Mouse (Mus musculus): ENCODE measurements around the gene Zswim4. TPM values are rescaled to one million over a fixed set of nuclear protein-coding genes. Genes with fewer than 3 reads are reported as not detected.
A peak's percentile ranks its signal among the peaks of the same experiment; 100 is the strongest.

The Zswim4 gene
- polyA plus RNA-seq, 1 experiment from 2014 or later, result 11.0 TPM

DNA sequence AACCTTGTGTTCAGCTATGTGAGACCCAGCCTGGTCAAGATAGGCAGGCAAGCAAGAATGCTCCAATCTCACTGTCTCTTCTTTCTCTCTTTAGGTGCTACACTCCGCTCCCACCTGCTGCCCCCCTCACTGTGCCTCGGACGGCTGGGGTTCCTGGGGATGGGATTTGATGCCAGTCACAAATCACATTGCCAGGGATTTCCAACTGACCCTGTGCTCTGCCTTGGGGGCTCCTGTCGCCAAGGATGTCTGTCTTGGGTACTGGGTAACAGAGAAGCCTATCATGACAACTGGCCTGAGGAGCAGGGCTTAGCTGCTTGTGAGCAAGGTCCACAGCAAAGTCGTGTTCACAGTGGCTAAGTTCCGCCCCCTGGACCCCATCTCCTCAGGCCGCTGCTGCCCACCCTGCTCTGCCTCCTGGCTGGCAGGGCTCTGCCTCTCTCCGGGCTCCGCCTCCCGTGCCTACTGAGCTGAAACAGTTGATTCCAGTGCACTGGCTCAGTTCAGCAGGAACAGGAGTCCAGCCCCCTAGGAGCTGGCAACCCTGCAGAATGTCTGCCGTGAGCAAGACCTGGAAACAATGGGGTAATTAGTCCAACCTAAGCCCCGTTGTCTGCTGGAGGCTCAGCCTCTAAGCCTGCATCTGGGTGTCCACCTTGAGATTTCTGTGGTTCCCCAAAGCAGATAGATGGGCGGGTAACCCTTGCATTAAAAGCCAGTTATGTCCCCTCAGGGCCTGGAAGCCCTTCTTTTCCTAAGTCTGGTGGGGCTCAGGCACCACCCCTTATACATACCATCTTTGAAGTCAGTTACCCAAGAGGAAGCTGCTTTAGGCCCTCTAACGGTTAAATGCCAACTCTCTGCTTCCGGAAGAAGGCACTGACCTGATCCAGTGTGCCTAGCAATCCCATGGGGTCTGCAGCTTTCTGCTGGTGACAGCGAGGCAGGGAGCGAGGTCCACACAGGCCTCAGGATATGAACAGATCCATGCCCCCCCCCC lies 28.2 kb downstream of the Zswim4 start:
- Histone ChIP-seq H3K27ac (peak overlapping the region; percentile 82), H3K36me3 (ENCODE audit: insufficient read depth, low read length) (peaks cover 38% of the 10 kb centered on the region; the same call in 1 of the 2 replicates), H3K4me2 (ENCODE audit: low read length) (peak overlapping the region; percentile 5; the same call in 1 of the 2 replicates), H3K27me3 (ENCODE audit: insufficient read depth, low read length) (no peaks in the 10 kb centered on the region), H3K9me3 (replicated peaks; ENCODE audit: low read length) (no peaks in the 10 kb centered on the region), H3K4me3 (replicated peaks; ENCODE audit: low read depth, low read length) (no peak overlapping the region), H3K9ac (ENCODE audit: low read depth, low read length) (no peak overlapping the region), H3K4me1 (replicated peaks; ENCODE audit: insufficient read depth, low read length) (peaks cover 24% of the 10 kb centered on the region)
- DNase-seq (ENCODE audit: low spot score), result peak; percentile 78
- peak; percentile 52 for ATAC-seq (replicated peaks; ENCODE audit: low FRiP score, low read depth)
- peak; percentile 36; the same call in 1 of the 2 replicates for TF ChIP-seq CTCF (IDR thresholded peaks at IDR 0.05; ENCODE audit: low read depth)
- WGBS, result 34% methylated on average over 17 of the region's 17 CpGs

DNA sequence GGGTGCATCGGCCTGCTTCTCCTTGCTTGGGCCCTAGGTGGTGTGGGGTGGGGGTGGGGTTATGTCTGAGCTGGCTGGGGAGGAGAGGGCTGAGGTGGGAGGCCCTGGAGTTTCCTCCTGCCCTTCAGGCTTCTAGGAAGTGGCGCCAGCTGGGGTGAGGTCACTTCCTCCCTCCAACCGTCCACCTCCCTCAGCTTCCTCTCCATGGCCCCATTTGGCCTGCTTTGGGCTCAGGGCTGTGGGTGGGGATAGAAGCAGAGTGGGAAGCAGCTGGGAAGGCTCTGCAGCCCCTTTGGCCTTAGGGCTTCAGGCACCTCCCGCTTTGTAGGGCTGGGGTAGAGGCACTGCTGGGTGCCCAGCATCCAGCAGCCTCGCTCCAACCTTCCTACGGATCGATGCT lies 29.0 kb downstream of the Zswim4 start:
- Histone ChIP-seq H3K27ac (peak overlapping the region; percentile 82), H3K4me3 (replicated peaks; ENCODE audit: low read depth, low read length) (no peak overlapping the region), H3K4me1 (replicated peaks; ENCODE audit: insufficient read depth, low read length) (peaks cover 27% of the 10 kb centered on the region), H3K9me3 (replicated peaks; ENCODE audit: low read length) (no peaks in the 10 kb centered on the region), H3K27me3 (ENCODE audit: insufficient read depth, low read length) (no peaks in the 10 kb centered on the region), H3K9ac (ENCODE audit: low read depth, low read length) (no peak overlapping the region), H3K36me3 (ENCODE audit: insufficient read depth, low read length) (peaks cover 30% of the 10 kb centered on the region; the same call in 1 of the 2 replicates), H3K4me2 (ENCODE audit: low read length) (no peak overlapping the region)
- DNase-seq (ENCODE audit: low spot score), result peak; percentile 81
- TF ChIP-seq CTCF (IDR thresholded peaks at IDR 0.05; ENCODE audit: low read depth), result no peak
- 40% methylated on average over 7 of the region's 7 CpGs for WGBS
- ATAC-seq (replicated peaks; ENCODE audit: low FRiP score, low read depth), result peak; percentile 34; the same call in 1 of the 2 replicates

DNA sequence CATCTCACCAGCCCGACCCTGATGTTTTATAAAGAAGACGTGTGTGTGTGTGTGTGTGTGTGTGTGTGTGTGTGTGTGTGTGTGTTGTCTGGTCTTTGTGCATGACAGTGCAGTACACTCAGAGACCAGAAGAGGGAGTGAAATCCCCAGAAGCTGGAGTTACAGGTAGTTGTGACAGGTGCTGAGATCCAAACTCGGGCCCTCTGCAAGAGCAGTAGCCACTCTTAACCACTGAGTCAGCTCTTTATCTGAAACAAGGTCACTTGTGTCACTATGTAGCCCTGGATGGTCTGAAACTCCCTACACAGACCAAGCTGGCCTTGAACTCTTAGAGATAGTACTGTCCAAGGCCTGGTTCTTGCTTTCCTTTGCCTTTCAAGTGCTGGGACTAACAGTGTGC lies 30.2 kb downstream of the Zswim4 start:
- peaks cover 35% of the 10 kb centered on the region for H3K4me1 ChIP-seq (replicated peaks; ENCODE audit: insufficient read depth, low read length)
- 96% methylated on average over 3 of the region's 3 CpGs for WGBS

DNA sequence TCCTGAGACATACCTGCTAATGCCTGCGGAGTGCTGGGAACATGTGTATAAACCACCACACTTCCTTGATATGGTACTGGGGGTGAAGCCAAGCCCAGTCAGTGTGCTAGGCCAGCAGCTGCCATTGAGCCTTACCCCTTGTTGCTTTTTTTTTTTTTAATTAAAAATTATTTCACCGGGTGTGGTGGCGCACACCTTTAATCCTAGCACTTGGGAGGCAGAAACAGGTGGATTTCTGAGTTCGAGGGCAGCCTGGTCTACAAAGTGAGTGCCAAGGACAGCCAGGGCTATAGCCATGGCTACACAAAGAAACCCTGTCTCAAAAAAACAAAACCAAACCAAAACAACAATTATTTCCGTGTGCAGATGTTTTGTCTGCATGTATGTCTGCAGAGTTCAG lies 31.8 kb downstream of the Zswim4 start:
- TF ChIP-seq CTCF (IDR thresholded peaks at IDR 0.05; ENCODE audit: low read depth), result no peak
- Histone ChIP-seq H3K9ac (ENCODE audit: low read depth, low read length) (no peak overlapping the region), H3K4me3 (replicated peaks; ENCODE audit: low read depth, low read length) (no peak overlapping the region), H3K4me2 (ENCODE audit: low read length) (no peak overlapping the region), H3K4me1 (replicated peaks; ENCODE audit: insufficient read depth, low read length) (peaks cover 47% of the 10 kb centered on the region), H3K27ac (no peak overlapping the region), H3K36me3 (ENCODE audit: insufficient read depth, low read length) (peaks cover 15% of the 10 kb centered on the region; the same call in 1 of the 2 replicates), H3K27me3 (ENCODE audit: insufficient read depth, low read length) (no peaks in the 10 kb centered on the region), H3K9me3 (replicated peaks; ENCODE audit: low read length) (no peaks in the 10 kb centered on the region)
- ATAC-seq (replicated peaks; ENCODE audit: low FRiP score, low read depth) (no peak), DNase-seq (ENCODE audit: low spot score) (no peak)
- 92% methylated on average over 5 of the region's 5 CpGs for WGBS

More for the DNA sequence above, 30.2 kb downstream of the Zswim4 start:
- no peak overlapping the region for H3K27ac ChIP-seq
- ATAC-seq (replicated peaks; ENCODE audit: low FRiP score, low read depth) (no peak), DNase-seq (ENCODE audit: low spot score) (no peak)
- no peaks in the 10 kb centered on the region for H3K27me3 ChIP-seq (ENCODE audit: insufficient read depth, low read length)
- peaks cover 23% of the 10 kb centered on the region; the same call in 1 of the 2 replicates for H3K36me3 ChIP-seq (ENCODE audit: insufficient read depth, low read length)
- H3K4me2 ChIP-seq (ENCODE audit: low read length), result no peak overlapping the region
- H3K9me3 ChIP-seq (replicated peaks; ENCODE audit: low read length), result no peaks in the 10 kb centered on the region
- H3K9ac ChIP-seq (ENCODE audit: low read depth, low read length), result no peak overlapping the region
- TF ChIP-seq CTCF (IDR thresholded peaks at IDR 0.05; ENCODE audit: low read depth), result peak; percentile 28; the same call in 1 of the 2 replicates
- H3K4me3 ChIP-seq (replicated peaks; ENCODE audit: low read depth, low read length), result no peak overlapping the region

DNA sequence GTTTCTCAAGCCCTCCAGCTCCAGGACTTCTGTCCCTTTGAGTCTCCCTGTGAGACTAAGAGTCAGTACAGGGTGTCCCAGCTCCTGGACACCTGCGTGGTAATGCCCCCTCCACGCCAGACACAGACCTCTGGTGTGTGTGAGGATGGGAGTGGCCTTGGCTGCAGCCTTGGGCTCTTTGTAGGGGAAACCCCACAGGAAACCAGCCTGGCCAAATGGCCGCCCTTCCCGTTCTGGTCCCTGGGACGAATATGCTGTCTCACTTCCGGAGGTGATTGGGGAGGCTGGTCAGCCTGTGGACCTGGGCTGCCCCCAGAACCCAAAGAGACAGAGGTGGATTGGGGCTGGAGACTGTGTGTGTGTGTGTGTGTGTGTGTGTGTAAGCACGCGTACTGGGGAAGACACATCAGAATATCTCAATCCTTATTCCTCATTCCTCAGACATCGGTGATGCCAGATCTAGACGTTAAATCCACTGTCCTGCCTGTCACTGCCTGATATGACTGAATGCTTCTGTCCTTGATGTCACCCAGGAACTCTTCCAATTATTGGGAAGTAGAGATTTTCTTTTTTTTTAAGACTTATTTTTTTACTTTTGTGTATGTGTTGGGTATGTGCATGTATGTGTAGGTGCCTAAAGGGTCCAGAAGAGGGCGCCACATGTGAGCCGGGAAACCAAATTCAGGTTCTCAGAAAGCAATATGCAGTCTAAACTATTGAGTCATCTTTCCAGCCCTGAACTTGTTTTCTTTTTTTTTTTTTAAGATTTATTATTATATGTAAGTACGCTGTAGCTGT lies 32.7 kb downstream of the Zswim4 start:
- peaks cover 54% of the 10 kb centered on the region for H3K4me1 ChIP-seq (replicated peaks; ENCODE audit: insufficient read depth, low read length)
- ATAC-seq (replicated peaks; ENCODE audit: low FRiP score, low read depth), result peak; percentile 4; the same call in 1 of the 2 replicates

More for the DNA sequence above, 32.7 kb downstream of the Zswim4 start:
- H3K27ac ChIP-seq, result peak overlapping the region; percentile 96
- DNase-seq (ENCODE audit: low spot score), result peak; percentile 77
- TF ChIP-seq CTCF (IDR thresholded peaks at IDR 0.05; ENCODE audit: low read depth), result peak; percentile 67
- H3K27me3 ChIP-seq (ENCODE audit: insufficient read depth, low read length), result no peaks in the 10 kb centered on the region
- H3K4me2 ChIP-seq (ENCODE audit: low read length), result peak overlapping the region; percentile 87
- H3K9me3 ChIP-seq (replicated peaks; ENCODE audit: low read length), result no peaks in the 10 kb centered on the region
- 0 out of 2 replicates have a peak, but pooled peaks cover 11% of the 10 kb centered on the region for H3K36me3 ChIP-seq (ENCODE audit: insufficient read depth, low read length)
- WGBS, result 41% methylated on average over 13 of the region's 13 CpGs
- H3K9ac ChIP-seq (ENCODE audit: low read depth, low read length), result peak overlapping the region; percentile 70
- peak overlapping the region; percentile 66 for H3K4me3 ChIP-seq (replicated peaks; ENCODE audit: low read depth, low read length)
